Mouse (Mus musculus): ENCODE data around the gene Ttc28. TPM values are rescaled to one million over a fixed set of nuclear protein-coding genes. Genes with fewer than 3 reads are reported as not detected.

Gene Ttc28
- total RNA-seq, 1 experiment = 5.8 TPM

DNA sequence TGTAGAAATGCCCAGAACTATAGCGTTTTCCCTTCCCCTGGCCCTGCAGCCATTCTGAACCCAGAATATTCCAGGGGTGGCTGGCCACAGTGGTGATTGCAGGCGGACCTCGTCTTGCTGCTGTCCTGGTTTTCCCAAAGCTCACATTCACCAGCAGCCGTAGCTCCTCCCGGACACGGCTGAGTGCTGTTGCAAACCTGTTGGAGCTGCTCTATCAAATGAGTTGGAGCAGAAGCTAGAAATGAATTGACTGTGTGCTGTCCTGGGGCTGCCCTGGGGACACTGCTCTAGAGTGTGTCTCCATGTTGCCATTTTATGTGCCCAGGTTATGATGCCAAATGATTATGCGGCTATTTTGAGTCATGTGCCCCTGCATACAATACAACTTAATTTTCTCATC is 254.2 kb downstream of the Ttc28 start:
- Histone ChIP-seq H3K36me3 (ENCODE audit: control insufficient read depth, insufficient read depth, low read length, poor library complexity, severe bottlenecking) (no peaks in the 10 kb centered on the region), H3K9me3 (ENCODE audit: control insufficient read depth, insufficient read depth, low read depth, low read length) (no peaks in the 10 kb centered on the region), H3K4me1 (ENCODE audit: control insufficient read depth in 2 of 2, insufficient read depth in 2 of 2, low read length in 2 of 2, poor library complexity in 1 of 2) (peaks cover 0 to 8% of the 10 kb centered on the region in 2 experiments; a peak in 1 of 4 replicates), H3K4me3 (ENCODE audit: insufficient read depth in 1 of 2, low read depth in 1 of 2, low read length in 2 of 2, poor library complexity in 1 of 2, severe bottlenecking in 1 of 2) (no peak overlapping the region), H3K9ac (ENCODE audit: insufficient read depth, low read depth, low read length, poor library complexity, severe bottlenecking) (no peak overlapping the region), H3K27ac (ENCODE audit: insufficient read depth, low read depth, low read length, poor library complexity, severe bottlenecking) (no peak overlapping the region)
- DNase-seq (ENCODE audit: low read depth, low spot score) = no peak
- in situ Hi-C loops (cut with MboI; ENCODE audit: low sequenced_read_pairs in 2 of 2, unreplicated experiment in 2 of 2) = no loop called here
- TF ChIP-seq ZNF384 (IDR thresholded peaks at IDR 0.05; ENCODE audit: low read depth, low read length) (no peak), CHD2 (IDR thresholded peaks at IDR 0.05; ENCODE audit: low read depth, low read length) (no peak), ZC3H11A (IDR thresholded peaks at IDR 0.05; ENCODE audit: borderline replicate concordance, low read depth, low read length) (no peak), MAFK (IDR thresholded peaks at IDR 0.05; ENCODE audit: insufficient read depth, low read depth, low read length) (no peak), HCFC1 (IDR thresholded peaks at IDR 0.05; ENCODE audit: borderline replicate concordance, insufficient read depth, low read length) (no peak)

DNA sequence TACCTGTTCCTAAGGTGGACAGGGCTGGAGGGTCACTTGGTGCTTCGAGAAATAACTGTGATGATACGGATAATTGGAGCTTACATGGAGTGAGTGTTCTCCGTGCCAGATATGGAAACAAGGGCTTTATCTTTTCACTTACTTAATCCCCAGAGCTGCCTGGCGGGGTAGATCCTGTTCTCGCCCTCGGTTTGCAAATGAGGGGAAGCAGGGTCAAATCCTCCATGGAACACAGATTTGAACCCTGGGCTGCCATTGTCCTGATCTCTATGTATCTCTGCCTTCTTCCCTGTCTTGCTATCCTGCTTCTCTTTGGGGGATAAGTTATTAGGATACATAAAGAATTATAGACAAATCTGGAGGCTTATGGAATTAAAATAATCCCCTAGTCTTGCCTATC is 257.7 kb downstream of the Ttc28 start:
- Histone ChIP-seq H3K4me1 (ENCODE audit: control insufficient read depth in 2 of 2, insufficient read depth in 2 of 2, low read length in 2 of 2, poor library complexity in 1 of 2) (peaks cover 0 to 3% of the 10 kb centered on the region in 2 experiments; a peak in 1 of 4 replicates), H3K36me3 (ENCODE audit: control insufficient read depth, insufficient read depth, low read length, poor library complexity, severe bottlenecking) (no peaks in the 10 kb centered on the region), H3K9ac (ENCODE audit: insufficient read depth, low read depth, low read length, poor library complexity, severe bottlenecking) (no peak overlapping the region), H3K4me3 (ENCODE audit: insufficient read depth in 1 of 2, low read depth in 1 of 2, low read length in 2 of 2, poor library complexity in 1 of 2, severe bottlenecking in 1 of 2) (no peak overlapping the region), H3K9me3 (ENCODE audit: control insufficient read depth, insufficient read depth, low read depth, low read length) (no peaks in the 10 kb centered on the region), H3K27ac (ENCODE audit: insufficient read depth, low read depth, low read length, poor library complexity, severe bottlenecking) (no peak overlapping the region)
- TF ChIP-seq ZC3H11A (IDR thresholded peaks at IDR 0.05; ENCODE audit: borderline replicate concordance, low read depth, low read length) = no peak
- no peak for TF ChIP-seq CHD2 (IDR thresholded peaks at IDR 0.05; ENCODE audit: low read depth, low read length)
- no peak for TF ChIP-seq HCFC1 (IDR thresholded peaks at IDR 0.05; ENCODE audit: borderline replicate concordance, insufficient read depth, low read length)
- no peak for TF ChIP-seq MAFK (IDR thresholded peaks at IDR 0.05; ENCODE audit: insufficient read depth, low read depth, low read length)
- TF ChIP-seq ZNF384 (IDR thresholded peaks at IDR 0.05; ENCODE audit: low read depth, low read length) = no peak
- in situ Hi-C loops (cut with MboI; ENCODE audit: low sequenced_read_pairs in 2 of 2, unreplicated experiment in 2 of 2) = no loop called here
- DNase-seq (ENCODE audit: low read depth, low spot score) = no peak

DNA sequence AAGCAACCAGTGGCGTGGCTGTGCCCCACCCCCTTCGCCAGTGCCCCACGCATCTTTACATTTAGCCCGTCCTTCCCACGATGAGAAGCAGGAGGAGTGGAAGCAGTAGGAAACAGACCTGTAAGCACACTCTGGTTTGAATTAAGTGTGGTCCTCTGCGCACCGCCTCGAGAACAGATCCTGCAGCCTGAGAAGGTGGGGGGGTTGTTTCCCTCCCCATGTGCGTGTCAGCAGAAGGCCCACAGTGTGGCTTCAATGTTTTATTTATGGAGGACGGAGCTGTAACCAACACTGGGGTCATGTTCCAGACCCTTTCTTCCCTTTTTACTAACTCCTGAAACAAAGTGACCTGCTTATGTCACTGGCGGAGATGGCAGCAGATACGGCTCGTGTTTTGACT is 258.1 kb downstream of the Ttc28 start:
- no peak overlapping the region for H3K4me3 ChIP-seq (ENCODE audit: insufficient read depth in 1 of 2, low read depth in 1 of 2, low read length in 2 of 2, poor library complexity in 1 of 2, severe bottlenecking in 1 of 2)
- no peaks in the 10 kb centered on the region for H3K36me3 ChIP-seq (ENCODE audit: control insufficient read depth, insufficient read depth, low read length, poor library complexity, severe bottlenecking)
- peaks cover 0 to 3% of the 10 kb centered on the region in 2 experiments; a peak in 1 of 4 replicates for H3K4me1 ChIP-seq (ENCODE audit: control insufficient read depth in 2 of 2, insufficient read depth in 2 of 2, low read length in 2 of 2, poor library complexity in 1 of 2)
- in situ Hi-C loops (cut with MboI; ENCODE audit: low sequenced_read_pairs in 2 of 2, unreplicated experiment in 2 of 2) = no loop called here
- TF ChIP-seq MAFK (IDR thresholded peaks at IDR 0.05; ENCODE audit: insufficient read depth, low read depth, low read length) (no peak), ZC3H11A (IDR thresholded peaks at IDR 0.05; ENCODE audit: borderline replicate concordance, low read depth, low read length) (no peak), ZNF384 (IDR thresholded peaks at IDR 0.05; ENCODE audit: low read depth, low read length) (no peak), HCFC1 (IDR thresholded peaks at IDR 0.05; ENCODE audit: borderline replicate concordance, insufficient read depth, low read length) (no peak), CHD2 (IDR thresholded peaks at IDR 0.05; ENCODE audit: low read depth, low read length) (no peak)
- no peaks in the 10 kb centered on the region for H3K9me3 ChIP-seq (ENCODE audit: control insufficient read depth, insufficient read depth, low read depth, low read length)
- DNase-seq (ENCODE audit: low read depth, low spot score) = no peak
- no peak overlapping the region for H3K9ac ChIP-seq (ENCODE audit: insufficient read depth, low read depth, low read length, poor library complexity, severe bottlenecking)
- no peak overlapping the region for H3K27ac ChIP-seq (ENCODE audit: insufficient read depth, low read depth, low read length, poor library complexity, severe bottlenecking)

DNA sequence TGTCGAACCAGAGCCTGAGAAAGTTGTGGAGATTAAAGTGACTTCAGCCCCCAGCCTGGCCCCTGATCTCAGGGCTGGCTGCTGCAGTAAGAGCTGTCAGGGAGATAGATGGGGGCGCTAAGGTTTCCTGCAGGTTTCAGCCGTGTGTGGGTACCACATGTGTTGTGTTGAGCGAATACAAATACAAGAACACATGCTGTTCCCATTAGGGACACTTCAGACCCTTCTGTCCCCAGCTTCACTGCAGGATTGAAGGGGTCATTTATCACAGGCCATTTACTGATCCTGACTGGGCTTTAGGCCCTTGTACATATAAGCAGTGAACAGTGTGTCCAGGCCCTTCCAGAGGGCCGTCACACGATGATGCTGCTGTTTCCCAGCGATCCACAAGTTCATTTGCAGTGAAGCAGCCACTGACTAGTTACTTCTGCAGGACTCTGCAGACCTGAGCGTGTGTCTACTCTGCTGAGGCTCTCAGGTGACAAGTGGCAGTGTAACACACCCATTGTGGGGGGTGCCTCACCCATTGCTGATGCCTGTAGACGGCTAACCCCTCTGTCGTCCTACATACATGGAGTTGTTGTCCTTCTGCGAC is 258.7 kb downstream of the Ttc28 start:
- Histone ChIP-seq H3K27ac (ENCODE audit: insufficient read depth, low read depth, low read length, poor library complexity, severe bottlenecking) (no peak overlapping the region), H3K9me3 (ENCODE audit: control insufficient read depth, insufficient read depth, low read depth, low read length) (no peaks in the 10 kb centered on the region), H3K9ac (ENCODE audit: insufficient read depth, low read depth, low read length, poor library complexity, severe bottlenecking) (no peak overlapping the region), H3K4me1 (ENCODE audit: control insufficient read depth in 2 of 2, insufficient read depth in 2 of 2, low read length in 2 of 2, poor library complexity in 1 of 2) (peaks cover 0 to 3% of the 10 kb centered on the region in 2 experiments; a peak in 1 of 4 replicates), H3K36me3 (ENCODE audit: control insufficient read depth, insufficient read depth, low read length, poor library complexity, severe bottlenecking) (no peaks in the 10 kb centered on the region), H3K4me3 (ENCODE audit: insufficient read depth in 1 of 2, low read depth in 1 of 2, low read length in 2 of 2, poor library complexity in 1 of 2, severe bottlenecking in 1 of 2) (no peak overlapping the region)
- no peak for TF ChIP-seq ZC3H11A (IDR thresholded peaks at IDR 0.05; ENCODE audit: borderline replicate concordance, low read depth, low read length)
- TF ChIP-seq ZNF384 (IDR thresholded peaks at IDR 0.05; ENCODE audit: low read depth, low read length) = no peak
- TF ChIP-seq CHD2 (IDR thresholded peaks at IDR 0.05; ENCODE audit: low read depth, low read length) = no peak
- TF ChIP-seq MAFK (IDR thresholded peaks at IDR 0.05; ENCODE audit: insufficient read depth, low read depth, low read length) = no peak
- TF ChIP-seq HCFC1 (IDR thresholded peaks at IDR 0.05; ENCODE audit: borderline replicate concordance, insufficient read depth, low read length) = no peak
- in situ Hi-C loops (cut with MboI; ENCODE audit: low sequenced_read_pairs in 2 of 2, unreplicated experiment in 2 of 2) = no loop called here
- DNase-seq (ENCODE audit: low read depth, low spot score) = no peak
